Mouse (Mus musculus) cerebellum, adult 2 months (tissue): ENCODE measurements at regions not wholly inside any gene's neighbourhood (a gene's known extent, or its start where the extent isn't known, plus 50 kb on each side); places are given as distances from the start of the nearest gene placed in this dataset.

ENCODE experiments used
- DNase-seq, 2 experiments: peaks; one replicate each; pipeline ENCODE4 v3.0.0; 2021
- H3K27ac ChIP-seq: fragments of 200-500 bp; 2 replicates; pipeline ENCODE4 v1.5.1; 2012; ENCODE audit warnings: low read length, control low read depth, inconsistent platforms; ENCODE audit not compliant: insufficient read depth
- H3K27me3 ChIP-seq: fragments of 200-500 bp; 2 replicates; pipeline ENCODE4 v1.6.1; 2012; ENCODE audit warnings: inconsistent platforms, mild to moderate bottlenecking, low read length, moderate library complexity; ENCODE audit not compliant: control insufficient read depth, insufficient read depth
- H3K4me1 ChIP-seq: fragments of 200-500 bp; 2 replicates; pipeline ENCODE4 v1.6.1; 2011; ENCODE audit warnings: low read length; ENCODE audit not compliant: control insufficient read depth, insufficient read depth
- H3K4me3 ChIP-seq: fragments of 200-500 bp; replicated peaks from 2 replicates; pipeline ENCODE3; 2011; ENCODE audit warnings: mild to moderate bottlenecking, low read depth, low read length, control low read depth; ENCODE audit not compliant: insufficient read depth
- CTCF ChIP-seq: fragments of 200-500 bp; IDR thresholded peaks from 2 replicates; pipeline ENCODE4 v1.5.1; 2011; ENCODE audit warnings: low read depth, mild to moderate bottlenecking, control low read depth, low read length, moderate library complexity, borderline replicate concordance; ENCODE audit not compliant: insufficient read depth
- POLR2A ChIP-seq: fragments of 200-500 bp; IDR thresholded peaks from 2 replicates; pipeline ENCODE4 v1.6.1; 2011; ENCODE audit warnings: low read length, control low read depth, borderline replicate concordance; ENCODE audit not compliant: insufficient read depth
- WGBS: fragments of 180-500 bp; shearing (Covaris S2); methylation state at CpG from one replicate; pipeline ENCODE4 v1.1.7; 2018; 5-methylcytosine and 5-hydroxymethylcytosine counted together

DNA sequence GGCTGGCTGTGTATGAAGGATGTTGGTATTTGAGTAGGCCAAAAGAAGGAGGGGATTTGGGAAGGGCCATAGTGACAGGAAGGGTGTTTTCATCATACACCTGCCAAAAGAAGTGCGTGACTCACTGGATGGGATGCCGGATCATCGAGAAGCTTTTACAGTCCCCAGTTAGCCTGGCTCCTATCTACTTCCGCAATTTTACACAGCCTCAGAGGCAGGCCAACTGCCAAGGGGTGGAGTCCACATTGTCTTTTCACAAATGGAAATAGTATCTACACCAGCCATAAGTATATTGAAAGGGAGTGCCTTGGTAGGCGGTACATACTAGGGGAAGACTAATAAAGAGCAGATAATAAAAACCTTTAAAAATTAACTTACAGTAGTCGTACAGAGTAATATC lies 189.3 kb downstream of the Mid1ip1 start:
- WGBS = 76% methylated on average over 6 of the region's 6 CpGs
- H3K27me3 ChIP-seq = no peaks in the 10 kb centered on the region
- H3K4me3 ChIP-seq = no peak overlapping the region
- H3K4me1 ChIP-seq = no peaks in the 10 kb centered on the region
- TF ChIP-seq POLR2A (no peak), CTCF (no peak)
- DNase-seq = no peak
- H3K27ac ChIP-seq = no peak overlapping the region

DNA sequence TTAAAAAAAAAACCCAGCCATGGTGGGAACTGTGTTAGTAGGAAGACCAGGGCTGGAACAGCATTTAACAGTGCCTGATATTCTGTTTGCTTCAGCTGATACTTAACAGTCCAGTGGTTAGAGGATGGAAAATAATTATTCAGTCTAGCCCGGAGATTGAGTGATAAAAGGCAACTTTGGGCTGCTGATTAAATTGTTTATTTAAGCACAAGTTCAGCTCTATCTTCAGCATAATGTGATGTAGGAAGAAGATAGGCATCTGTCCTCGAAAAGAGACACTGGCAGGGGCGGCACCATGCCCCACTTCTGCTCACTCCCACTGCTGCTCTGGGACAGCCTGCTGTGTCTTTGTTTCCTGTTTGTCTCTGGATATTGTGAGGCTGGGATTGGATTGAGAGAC lies 190.1 kb downstream of the Mid1ip1 start:
- no peak for DNase-seq
- Histone ChIP-seq H3K27ac (no peak overlapping the region), H3K4me1 (no peaks in the 10 kb centered on the region), H3K27me3 (no peaks in the 10 kb centered on the region), H3K4me3 (no peak overlapping the region)
- TF ChIP-seq CTCF = no peak
- no peak for TF ChIP-seq POLR2A
- 38% methylated on average over 3 of the region's 3 CpGs for WGBS

- Histone ChIP-seq H3K27ac (no peak overlapping the region), H3K4me3 (no peak overlapping the region), H3K4me1 (no peaks in the 10 kb centered on the region), H3K27me3 (no peaks in the 10 kb centered on the region)
- TF ChIP-seq CTCF = no peak
- no peak for TF ChIP-seq POLR2A
- WGBS = 45% methylated on average over 14 of the region's 14 CpGs
- DNase-seq = peak; percentile 10 to 30
Measured at GRCm38 (mm10) chrX:10911127-10912061, 196.6 kb downstream of the Mid1ip1 start.
